In the genomic region with DNA sequence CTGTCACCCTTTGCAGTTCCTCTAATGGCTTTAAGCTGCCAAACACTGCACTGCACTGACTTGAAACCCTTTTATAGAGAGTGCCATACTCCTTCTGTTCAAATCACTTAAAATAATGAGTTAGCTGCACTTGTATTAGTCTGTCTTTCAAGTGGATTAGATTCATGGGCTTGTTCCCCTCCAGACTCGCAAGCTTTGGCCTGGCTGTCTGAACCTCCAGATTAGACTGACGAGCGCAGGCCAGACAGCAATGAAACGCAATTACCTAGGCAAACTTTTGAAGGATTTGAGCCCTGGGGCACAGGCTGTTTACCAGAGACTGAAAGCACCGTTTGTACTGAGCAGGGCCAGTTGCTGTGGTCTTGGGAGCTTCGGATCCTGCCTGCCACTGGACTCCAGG, we compare ENCODE assay signal across 18 mouse cellular contexts.
DNase-seq lines count a peak whose midpoint lies in the region; ATAC-seq and TF ChIP-seq lines count a peak whose summit lies in the region.
"Had no signal": no experiment of that assay in that cellular context is flagged by ENCODE, and none has a peak within 500 bp of the region (broad histone marks: within the 10 kb centered on the region; RNA-seq: fewer than 3 reads in every experiment).

No protein-coding gene starts in this region.

- no peak overlapping the region for H3K4me2 ChIP-seq in heart, embryonic 14.5 days (ENCODE audit: low read length)
- no peak overlapping the region for H3K4me2 ChIP-seq in embryonic facial prominence, embryonic 11.5 days (ENCODE audit: low read depth, low read length)
- peak overlapping the region; percentile 11; the same call in 1 of the 2 replicates for H3K4me2 ChIP-seq in forebrain, embryonic 13.5 days
- H3K4me2 ChIP-seq in limb, embryonic 13.5 days (replicated peaks): no peak overlapping the region
- H3K4me2 ChIP-seq: hindbrain, embryonic 12.5 days; lung, embryonic 14.5 days; stomach, embryonic 15.5 days had no signal

- intact Hi-C loops in heart, postnatal 14 days (cut with DNase I): no loop called here

- H3K9me3 ChIP-seq in heart, embryonic 14.5 days (ENCODE audit: control insufficient read depth, low read length): no peaks in the 10 kb centered on the region
- H3K9me3 ChIP-seq in embryonic facial prominence, embryonic 11.5 days (replicated peaks; ENCODE audit: control insufficient read depth, low read length): no peaks in the 10 kb centered on the region
- no peaks in the 10 kb centered on the region for H3K9me3 ChIP-seq in forebrain, embryonic 13.5 days (replicated peaks)
- H3K9me3 ChIP-seq in limb, embryonic 13.5 days: no peaks in the 10 kb centered on the region
- H3K9me3 ChIP-seq: heart, embryonic 10.5 days; hindbrain, embryonic 12.5 days; stomach, embryonic 15.5 days had no signal

- ATAC-seq in heart, embryonic 14.5 days (ENCODE audit: insufficient number of reproducible peaks, insufficient read depth, low FRiP score, low read depth): no peak
- no peak for ATAC-seq in embryonic facial prominence, embryonic 11.5 days (replicated peaks; ENCODE audit: insufficient number of reproducible peaks, low FRiP score, low TSS enrichment, low read depth)
- peak; percentile 53; the same call in 1 of the 2 replicates for ATAC-seq in forebrain, embryonic 13.5 days
- no peak for ATAC-seq in limb, embryonic 13.5 days (ENCODE audit: low FRiP score, low read depth)

- no peak overlapping the region for H3K4me3 ChIP-seq in heart, embryonic 14.5 days (ENCODE audit: control insufficient read depth in 1 of 2, insufficient read depth in 1 of 2, low read depth in 1 of 2, low read length in 2 of 2)
- H3K4me3 ChIP-seq in embryonic facial prominence, embryonic 11.5 days (ENCODE audit: low read depth, low read length): no peak overlapping the region
- no peak overlapping the region for H3K4me3 ChIP-seq in forebrain, embryonic 13.5 days
- H3K4me3 ChIP-seq in limb, embryonic 13.5 days: no peak overlapping the region
- no peak overlapping the region for H3K4me3 ChIP-seq in thymus, adult 2 months (ENCODE audit: control insufficient read depth, insufficient read depth, low read length)
- H3K4me3 ChIP-seq: heart, embryonic 10.5 days; hindbrain, embryonic 12.5 days; stomach, embryonic 15.5 days had no signal

- TF ChIP-seq POLR2A in thymus, adult 2 months (IDR thresholded peaks at IDR 0.05; ENCODE audit: control insufficient read depth, extremely low read depth, insufficient read depth, low read length, poor library complexity): no peak

- no peaks in the 10 kb centered on the region for H3K36me3 ChIP-seq in heart, embryonic 14.5 days (ENCODE audit: control insufficient read depth, insufficient read depth, low read length)
- no peaks in the 10 kb centered on the region for H3K36me3 ChIP-seq in embryonic facial prominence, embryonic 11.5 days (replicated peaks; ENCODE audit: control insufficient read depth, insufficient read depth, low read depth, low read length)
- no peaks in the 10 kb centered on the region for H3K36me3 ChIP-seq in forebrain, embryonic 13.5 days (ENCODE audit: poor library complexity, severe bottlenecking)
- H3K36me3 ChIP-seq in limb, embryonic 13.5 days: no peaks in the 10 kb centered on the region
- H3K36me3 ChIP-seq in thymus, adult 2 months (ENCODE audit: control insufficient read depth, insufficient read depth, low read length): peaks cover 18% of the 10 kb centered on the region
- H3K36me3 ChIP-seq: heart, embryonic 10.5 days; hindbrain, embryonic 12.5 days; stomach, embryonic 15.5 days had no signal

- WGBS in heart, embryonic 14.5 days: 28% methylated on average over 6 of the region's 6 CpGs
- 7% methylated on average over 6 of the region's 6 CpGs for WGBS in embryonic facial prominence, embryonic 11.5 days
- 8% methylated on average over 6 of the region's 6 CpGs for WGBS in forebrain, embryonic 13.5 days
- WGBS in limb, embryonic 13.5 days: 16% methylated on average over 6 of the region's 6 CpGs
- WGBS in thymus, adult 2 months: 94% methylated on average over 6 of the region's 6 CpGs

- H3K9ac ChIP-seq in heart, embryonic 14.5 days (ENCODE audit: low read length): peak overlapping the region; percentile 12; the same call in 1 of the 2 replicates
- no peak overlapping the region for H3K9ac ChIP-seq in embryonic facial prominence, embryonic 11.5 days (replicated peaks; ENCODE audit: low read length)
- no peak overlapping the region for H3K9ac ChIP-seq in forebrain, embryonic 13.5 days
- H3K9ac ChIP-seq in limb, embryonic 13.5 days: no peak overlapping the region; the same call in 1 of the 2 replicates
- H3K9ac ChIP-seq: hindbrain, embryonic 12.5 days; lung, embryonic 14.5 days; stomach, embryonic 15.5 days had no signal

- peaks cover 12% of the 10 kb centered on the region for H3K27me3 ChIP-seq in heart, embryonic 14.5 days (ENCODE audit: control insufficient read depth, insufficient read depth, low read length)
- H3K27me3 ChIP-seq in embryonic facial prominence, embryonic 11.5 days (ENCODE audit: control insufficient read depth, insufficient read depth, low read length): no peaks in the 10 kb centered on the region
- H3K27me3 ChIP-seq in forebrain, embryonic 13.5 days: peaks cover 34% of the 10 kb centered on the region
- H3K27me3 ChIP-seq in limb, embryonic 13.5 days: no peaks in the 10 kb centered on the region
- no peaks in the 10 kb centered on the region for H3K27me3 ChIP-seq in thymus, adult 2 months (ENCODE audit: control insufficient read depth, insufficient read depth, low read length)
- H3K27me3 ChIP-seq: stomach, embryonic 15.5 days had no signal

- DNase-seq in heart, postnatal 14 days: no peak
- peak; percentile 79 for DNase-seq in embryonic facial prominence, embryonic 11.5 days (ENCODE audit: low spot score)
- no peak for DNase-seq in cerebellum, postnatal 4 days (ENCODE audit: low spot score in 2 of 2)
- DNase-seq in ovary, adult 18-20 months (ENCODE audit: low spot score): no peak
- DNase-seq in thymus, adult 2 months: no peak
- DNase-seq: cerebellum, adult 9-11 months; gastrocnemius, postnatal 14 days; kidney, adult 18-20 months; kidney, postnatal 4 days; layer of hippocampus, postnatal 36 days; lung, embryonic 14.5 days; thymus, postnatal 25 days had no signal

- no peak overlapping the region for H3K27ac ChIP-seq in heart, embryonic 14.5 days (replicated peaks in 1 of 2; ENCODE audit: control insufficient read depth in 1 of 2, insufficient read depth in 1 of 2, low read depth in 2 of 2, low read length in 2 of 2)
- no peak overlapping the region for H3K27ac ChIP-seq in embryonic facial prominence, embryonic 11.5 days (replicated peaks; ENCODE audit: low read depth, low read length)
- no peak overlapping the region for H3K27ac ChIP-seq in forebrain, embryonic 13.5 days
- peak overlapping the region; percentile 56 for H3K27ac ChIP-seq in limb, embryonic 13.5 days
- H3K27ac ChIP-seq in thymus, adult 2 months (ENCODE audit: control insufficient read depth, insufficient read depth, low read length): no peak overlapping the region
- H3K27ac ChIP-seq: heart, embryonic 10.5 days; hindbrain, embryonic 12.5 days; stomach, embryonic 15.5 days had no signal

- TF ChIP-seq CTCF in thymus, adult 2 months (IDR thresholded peaks at IDR 0.05; ENCODE audit: borderline replicate concordance, control insufficient read depth, extremely low read depth, insufficient read depth, low read length, poor library complexity): no peak

- H3K4me1 ChIP-seq in heart, embryonic 14.5 days (ENCODE audit: control insufficient read depth in 2 of 2, insufficient read depth in 2 of 2, low read length in 2 of 2): peaks cover 6 to 13% of the 10 kb centered on the region in 2 experiments
- H3K4me1 ChIP-seq in embryonic facial prominence, embryonic 11.5 days (ENCODE audit: control insufficient read depth, insufficient read depth, low read length): peaks cover 3% of the 10 kb centered on the region; the same call in 1 of the 2 replicates
- H3K4me1 ChIP-seq in forebrain, embryonic 13.5 days: peaks cover 19% of the 10 kb centered on the region
- peaks cover 81% of the 10 kb centered on the region for H3K4me1 ChIP-seq in limb, embryonic 13.5 days
- H3K4me1 ChIP-seq in thymus, adult 2 months (replicated peaks; ENCODE audit: control insufficient read depth, insufficient read depth, low read length): peaks cover 11% of the 10 kb centered on the region
